Mouse (Mus musculus) embryo, embryonic 11 days (tissue): ENCODE measurements around the gene Smndc1.
A peak's percentile ranks its signal among the peaks of the same experiment; 100 is the strongest.

Experiments
- DNase-seq: peaks from one replicate; pipeline ENCODE4 v3.0.0-alpha.2; 2015

The Smndc1 gene

GRCm38 (mm10) chr19:53378421-53378820 lies 12.0 kb downstream of the Smndc1 start:
- DNase-seq = no peak

- DNase-seq = no peak
Measured at GRCm38 (mm10) chr19:53377652-53378051, 12.7 kb downstream of the Smndc1 start.

GRCm38 (mm10) chr19:53375816-53376215 lies 14.6 kb downstream of the Smndc1 start:
- no peak for DNase-seq

GRCm38 (mm10) chr19:53375299-53375698 lies 15.1 kb downstream of the Smndc1 start:
- DNase-seq = no peak

- no peak for DNase-seq
Measured at GRCm38 (mm10) chr19:53373570-53373969, 16.8 kb downstream of the Smndc1 start.

GRCm38 (mm10) chr19:53371666-53372065 lies 18.7 kb downstream of the Smndc1 start, which contains the start of gene Gm10197:
Gene Gm10197, minus strand, starts transcription at chr19:53371766.
- no peak for DNase-seq

GRCm38 (mm10) chr19:53370233-53370632 lies 20.1 kb downstream of the Smndc1 start:
- DNase-seq = no peak

GRCm38 (mm10) chr19:53369469-53370043 lies 20.8 kb downstream of the Smndc1 start:
- DNase-seq = peak; percentile 90

GRCm38 (mm10) chr19:53366881-53367280 lies 23.5 kb downstream of the Smndc1 start:
- DNase-seq = no peak

- DNase-seq = no peak
Measured at GRCm38 (mm10) chr19:53366057-53366775, 24.2 kb downstream of the Smndc1 start.

- peak; percentile 68 for DNase-seq
Measured at GRCm38 (mm10) chr19:53364963-53365362, 25.4 kb downstream of the Smndc1 start.

GRCm38 (mm10) chr19:53364551-53364950 lies 25.8 kb downstream of the Smndc1 start:
- DNase-seq = no peak

GRCm38 (mm10) chr19:53362967-53363366 lies 27.4 kb downstream of the Smndc1 start:
- DNase-seq = no peak

GRCm38 (mm10) chr19:53360265-53360958 lies 30.0 kb downstream of the Smndc1 start:
- DNase-seq = no peak

GRCm38 (mm10) chr19:53359160-53360033 lies 31.0 kb downstream of the Smndc1 start:
- no peak for DNase-seq

GRCm38 (mm10) chr19:53355065-53355464 lies 35.3 kb downstream of the Smndc1 start:
- no peak for DNase-seq

GRCm38 (mm10) chr19:53354271-53355000 lies 35.9 kb downstream of the Smndc1 start:
- DNase-seq = no peak

- no peak for DNase-seq
Measured at GRCm38 (mm10) chr19:53353864-53354263, 36.5 kb downstream of the Smndc1 start.

- DNase-seq = no peak
Measured at GRCm38 (mm10) chr19:53345766-53346165, 44.6 kb downstream of the Smndc1 start.

GRCm38 (mm10) chr19:53344062-53344461 lies 46.3 kb downstream of the Smndc1 start:
- no peak for DNase-seq

GRCm38 (mm10) chr19:53343174-53343881 lies 47.0 kb downstream of the Smndc1 start:
- no peak for DNase-seq

GRCm38 (mm10) chr19:53340423-53340822 lies 50.0 kb downstream of the Smndc1 start:
- no peak for DNase-seq
